Mouse (Mus musculus) bone marrow, adult 2 months (tissue): ENCODE measurements around the gene Fam185a.

ENCODE experiments used
- CTCF ChIP-seq: fragments of 200-500 bp; IDR thresholded peaks from 2 replicates; pipeline ENCODE4 v1.5.1; 2011; ENCODE audit warnings: low read length, control low read depth; ENCODE audit not compliant: control insufficient read depth, insufficient read depth
- POLR2A ChIP-seq: fragments of 200-500 bp; IDR thresholded peaks from 2 replicates; pipeline ENCODE4 v1.6.1; 2011; ENCODE audit warnings: low read depth, mild to moderate bottlenecking, control low read depth, low read length, borderline replicate concordance; ENCODE audit not compliant: control insufficient read depth

DNA sequence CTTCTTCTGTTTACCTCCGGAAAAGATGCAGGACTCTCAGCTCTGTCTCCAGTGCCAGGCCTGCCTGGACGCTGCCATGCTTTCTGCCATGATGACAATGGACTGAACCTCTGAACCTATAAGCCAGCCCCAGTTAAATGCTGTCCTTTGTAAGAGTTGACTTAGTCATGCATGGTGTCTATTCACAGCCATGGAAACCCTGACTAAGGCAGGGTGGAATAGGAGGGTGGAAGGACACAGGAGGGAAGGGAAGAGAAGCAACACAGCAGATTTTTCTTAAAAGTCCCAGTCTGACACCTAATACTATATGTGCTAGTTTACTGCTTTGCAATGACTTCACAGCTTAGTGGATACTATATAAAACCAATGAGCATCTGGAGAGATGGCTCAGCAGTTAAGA, 66.7 kb downstream of the Fam185a start:
- no peak for TF ChIP-seq POLR2A
- no peak for TF ChIP-seq CTCF
